Mouse (Mus musculus) liver, adult 2 months (tissue): Measurements from ENCODE around the gene Olfr106-ps. TPM values are rescaled to one million over a fixed set of nuclear protein-coding genes. Genes with fewer than 3 reads are reported as not detected.

Source experiments
- DNase-seq: peaks from one replicate; pipeline ENCODE4 v3.0.0-alpha.2; 2011; ENCODE audit warnings: low read depth, low spot score; ENCODE audit errors: extremely low read depth
- H3K27ac ChIP-seq: fragments of 200-500 bp; replicated peaks from 2 replicates; pipeline ENCODE4 v1.5.1; 2012; ENCODE audit warnings: low read depth, mild to moderate bottlenecking, control low read depth, inconsistent platforms, low read length; ENCODE audit not compliant: insufficient read depth
- H3K27me3 ChIP-seq: fragments of 200-500 bp; 2 replicates; pipeline ENCODE4 v1.6.1; 2012; ENCODE audit warnings: mild to moderate bottlenecking, moderate library complexity, low read length, inconsistent platforms; ENCODE audit not compliant: control insufficient read depth, insufficient read depth
- H3K36me3 ChIP-seq: fragments of 200-500 bp; 2 replicates; pipeline ENCODE4 v1.6.1; 2012; ENCODE audit warnings: low read length, inconsistent platforms; ENCODE audit not compliant: control insufficient read depth, insufficient read depth
- H3K4me1 ChIP-seq: fragments of 200-500 bp; 2 replicates; pipeline ENCODE4 v1.6.1; 2011; ENCODE audit warnings: low read length; ENCODE audit not compliant: control insufficient read depth, insufficient read depth
- H3K4me3 ChIP-seq: fragments of 200-500 bp; 2 replicates; pipeline ENCODE4 v1.5.1; 2011; ENCODE audit warnings: low read depth, mild to moderate bottlenecking, control low read depth, low read length, moderate library complexity; ENCODE audit not compliant: insufficient read depth
- H3K79me2 ChIP-seq: fragments of 200-500 bp; 2 replicates; pipeline ENCODE4 v1.6.1; 2012; ENCODE audit warnings: inconsistent platforms, mild to moderate bottlenecking, low read length, moderate library complexity; ENCODE audit not compliant: control insufficient read depth, insufficient read depth
- H3K9ac ChIP-seq: fragments of 200-500 bp; 2 replicates; pipeline ENCODE4 v1.6.1; 2012; ENCODE audit warnings: low read depth, mild to moderate bottlenecking, control low read depth, inconsistent platforms, low read length
- CTCF ChIP-seq: fragments of 200-500 bp; IDR thresholded peaks from 2 replicates; pipeline ENCODE4 v1.5.1; 2011; ENCODE audit warnings: low read depth, low read length, control low read depth
- POLR2A ChIP-seq: fragments of 200-500 bp; IDR thresholded peaks from 2 replicates; pipeline ENCODE4 v1.6.1; 2011; ENCODE audit warnings: low read length, control low read depth; ENCODE audit not compliant: insufficient read depth; ENCODE audit errors: extremely low read depth
- WGBS: fragments of 180-500 bp; shearing (Covaris S2); methylation state at CpG from one replicate; pipeline ENCODE4 v1.1.7; 2018; 5-methylcytosine and 5-hydroxymethylcytosine counted together
- polyA plus RNA-seq: library from polyadenylated mRNA; depleted of rRNA; stranded (reverse); fragments of >200 nt; gene quantifications from 2 replicates; pipeline ENCODE4 v1.2.3, GENCODE M21; 2012; rRNA removed
- total RNA-seq: library from RNA; depleted of rRNA; stranded (reverse); fragments of >200 nt; gene quantifications from 2 replicates; pipeline ENCODE4 v1.2.3, GENCODE M21; 2014; rRNA removed

Gene Olfr106-ps
- total RNA-seq (not detected in 2 replicates), polyA plus RNA-seq (not detected in 2 replicates)

GRCm38 (mm10) chr17:37390093-37390492 lies at the start of gene Olfr106-ps:
Gene Olfr106-ps (plus strand): TSS chr17:37390393.
- 59% methylated on average over 1 of the region's 1 CpGs for WGBS
- no peak for TF ChIP-seq CTCF
- TF ChIP-seq POLR2A, result no peak
- no peaks in the 10 kb centered on the region for H3K36me3 ChIP-seq
- H3K4me3 ChIP-seq, result no peak within 1 kb of the TSS
- no peaks in the 10 kb centered on the region for H3K79me2 ChIP-seq
- no peaks in the 10 kb centered on the region for H3K27me3 ChIP-seq
- H3K27ac ChIP-seq, result no peak within 1 kb of the TSS
- DNase-seq, result no peak
- no peaks in the 10 kb centered on the region for H3K4me1 ChIP-seq
- no peak within 1 kb of the TSS for H3K9ac ChIP-seq

GRCm38 (mm10) chr17:37359282-37359681 lies 30.9 kb upstream of the Olfr106-ps start, which contains the start of gene Olfr104-ps:
Gene Olfr104-ps (plus strand): TSS chr17:37359582.
- no peak for DNase-seq
- Histone ChIP-seq H3K79me2 (no peaks in the 10 kb centered on the region), H3K36me3 (no peaks in the 10 kb centered on the region), H3K9ac (no peak within 1 kb of the TSS), H3K27me3 (no peaks in the 10 kb centered on the region), H3K27ac (no peak within 1 kb of the TSS), H3K4me3 (no peak within 1 kb of the TSS), H3K4me1 (no peaks in the 10 kb centered on the region)
- no peak for TF ChIP-seq CTCF
- no peak for TF ChIP-seq POLR2A

GRCm38 (mm10) chr17:37378733-37379132 lies 11.5 kb upstream of the Olfr106-ps start, which contains the start of gene Olfr105-ps:
Gene Olfr105-ps (plus strand): TSS chr17:37379033.
- H3K4me1 ChIP-seq, result no peaks in the 10 kb centered on the region
- H3K36me3 ChIP-seq, result no peaks in the 10 kb centered on the region
- H3K27me3 ChIP-seq, result no peaks in the 10 kb centered on the region
- H3K9ac ChIP-seq, result no peak within 1 kb of the TSS
- H3K4me3 ChIP-seq, result no peak within 1 kb of the TSS
- DNase-seq, result no peak
- no peaks in the 10 kb centered on the region for H3K79me2 ChIP-seq
- TF ChIP-seq CTCF (no peak), POLR2A (no peak)
- no peak within 1 kb of the TSS for H3K27ac ChIP-seq

- Histone ChIP-seq H3K4me3 (no peak within 1 kb of the TSS), H3K9ac (no peak within 1 kb of the TSS), H3K27ac (no peak within 1 kb of the TSS), H3K4me1 (no peaks in the 10 kb centered on the region), H3K79me2 (no peaks in the 10 kb centered on the region), H3K27me3 (no peaks in the 10 kb centered on the region), H3K36me3 (no peaks in the 10 kb centered on the region)
- WGBS, result 64% methylated on average over 3 of the region's 3 CpGs
- DNase-seq, result no peak
- TF ChIP-seq POLR2A (no peak), CTCF (no peak)
Observed at GRCm38 (mm10) chr17:37398926-37399325, 8.7 kb downstream of the Olfr106-ps start, which contains the start of gene Olfr107. Gene Olfr107 (plus strand): TSS chr17:37399226.

GRCm38 (mm10) chr17:37413380-37413779 lies 23.2 kb downstream of the Olfr106-ps start:
- no peaks in the 10 kb centered on the region for H3K36me3 ChIP-seq
- H3K4me3 ChIP-seq, result no peak overlapping the region
- DNase-seq, result peak; percentile 7
- H3K9ac ChIP-seq, result no peak overlapping the region
- no peaks in the 10 kb centered on the region for H3K79me2 ChIP-seq
- no peaks in the 10 kb centered on the region for H3K4me1 ChIP-seq
- H3K27ac ChIP-seq, result no peak overlapping the region
- TF ChIP-seq POLR2A, result no peak
- no peak for TF ChIP-seq CTCF
- H3K27me3 ChIP-seq, result no peaks in the 10 kb centered on the region

GRCm38 (mm10) chr17:37445180-37445579 lies 55.0 kb downstream of the Olfr106-ps start, which contains the start of gene Olfr108:
Gene Olfr108 (plus strand): TSS chr17:37445480.
- Histone ChIP-seq H3K27ac (no peak within 1 kb of the TSS), H3K79me2 (no peaks in the 10 kb centered on the region), H3K36me3 (no peaks in the 10 kb centered on the region), H3K4me3 (no peak within 1 kb of the TSS), H3K4me1 (no peaks in the 10 kb centered on the region), H3K9ac (no peak within 1 kb of the TSS), H3K27me3 (no peaks in the 10 kb centered on the region)
- DNase-seq, result no peak
- TF ChIP-seq POLR2A (no peak), CTCF (no peak)
- 79% methylated on average over 1 of the region's 1 CpGs for WGBS

Other genes starting within 250 kb of the Olfr106-ps start
- not detected in 2 replicates for gene Olfr93, start 228.9 kb upstream of the Olfr106-ps start, total RNA-seq
- gene Olfr93, start 228.9 kb upstream of the Olfr106-ps start, polyA plus RNA-seq, result not detected in 2 replicates
- gene Ubd, start 196.5 kb upstream of the Olfr106-ps start, total RNA-seq, result 0.46 and 0.47 TPM in 2 replicates
- gene Ubd, start 196.5 kb upstream of the Olfr106-ps start, polyA plus RNA-seq, result 0.22 TPM in 1 of 2 replicates, not detected in the other
- not detected in 2 replicates for gene Olfr94, start 189.4 kb upstream of the Olfr106-ps start, total RNA-seq
- not detected in 2 replicates for gene Olfr94, start 189.4 kb upstream of the Olfr106-ps start, polyA plus RNA-seq
- gene Olfr95, start 177.3 kb upstream of the Olfr106-ps start, total RNA-seq, result not detected in 2 replicates
- not detected in 2 replicates for gene Olfr95, start 177.3 kb upstream of the Olfr106-ps start, polyA plus RNA-seq
- not detected in 2 replicates for gene Olfr96, start 170.2 kb upstream of the Olfr106-ps start, total RNA-seq
- not detected in 2 replicates for gene Olfr96, start 170.2 kb upstream of the Olfr106-ps start, polyA plus RNA-seq
- gene Olfr97, start 153.1 kb upstream of the Olfr106-ps start, total RNA-seq, result not detected in 2 replicates
- gene Olfr97, start 153.1 kb upstream of the Olfr106-ps start, polyA plus RNA-seq, result not detected in 2 replicates
- gene Olfr98, start 126.6 kb upstream of the Olfr106-ps start, total RNA-seq, result not detected in 2 replicates
- not detected in 2 replicates for gene Olfr98, start 126.6 kb upstream of the Olfr106-ps start, polyA plus RNA-seq
- gene H2-M3, start 120.2 kb upstream of the Olfr106-ps start, total RNA-seq, result 4.4 and 4.5 TPM in 2 replicates
- 1.7 and 3.3 TPM in 2 replicates for gene H2-M3, start 120.2 kb upstream of the Olfr106-ps start, polyA plus RNA-seq
- not detected in 2 replicates for gene Olfr99, start 106.9 kb upstream of the Olfr106-ps start, total RNA-seq
- gene Olfr99, start 106.9 kb upstream of the Olfr106-ps start, polyA plus RNA-seq, result not detected in 2 replicates
- gene Olfr101, start 86.1 kb upstream of the Olfr106-ps start, total RNA-seq, result not detected in 2 replicates
- not detected in 2 replicates for gene Olfr101, start 86.1 kb upstream of the Olfr106-ps start, polyA plus RNA-seq
- not detected in 2 replicates for gene Olfr102, start 73.3 kb upstream of the Olfr106-ps start, total RNA-seq
- gene Olfr102, start 73.3 kb upstream of the Olfr106-ps start, polyA plus RNA-seq, result not detected in 2 replicates
- not detected in 2 replicates for gene Olfr103, start 50.7 kb upstream of the Olfr106-ps start, total RNA-seq
- not detected in 2 replicates for gene Olfr103, start 50.7 kb upstream of the Olfr106-ps start, polyA plus RNA-seq
- gene Olfr104-ps, start 30.8 kb upstream of the Olfr106-ps start, total RNA-seq, result not detected in 2 replicates
- not detected in 2 replicates for gene Olfr104-ps, start 30.8 kb upstream of the Olfr106-ps start, polyA plus RNA-seq
- not detected in 2 replicates for gene Olfr105-ps, start 11.4 kb upstream of the Olfr106-ps start, total RNA-seq
- gene Olfr105-ps, start 11.4 kb upstream of the Olfr106-ps start, polyA plus RNA-seq, result not detected in 2 replicates
- not detected in 2 replicates for gene Olfr107, start 8.8 kb downstream of the Olfr106-ps start, total RNA-seq
- not detected in 2 replicates for gene Olfr107, start 8.8 kb downstream of the Olfr106-ps start, polyA plus RNA-seq
- gene Olfr108, start 55.1 kb downstream of the Olfr106-ps start, total RNA-seq, result not detected in 2 replicates
- gene Olfr108, start 55.1 kb downstream of the Olfr106-ps start, polyA plus RNA-seq, result not detected in 2 replicates
- gene Olfr109, start 68.5 kb downstream of the Olfr106-ps start, total RNA-seq, result not detected in 2 replicates
- gene Olfr109, start 68.5 kb downstream of the Olfr106-ps start, polyA plus RNA-seq, result not detected in 2 replicates
- gene H2-M2, start 93.2 kb downstream of the Olfr106-ps start, total RNA-seq, result 0.18 and 0.54 TPM in 2 replicates
- not detected in 2 replicates for gene H2-M2, start 93.2 kb downstream of the Olfr106-ps start, polyA plus RNA-seq
- gene Olfr110, start 102.1 kb downstream of the Olfr106-ps start, total RNA-seq, result not detected in 2 replicates
- gene Olfr110, start 102.1 kb downstream of the Olfr106-ps start, polyA plus RNA-seq, result not detected in 2 replicates
- gene Olfr111, start 117.6 kb downstream of the Olfr106-ps start, total RNA-seq, result not detected in 2 replicates
- gene Olfr111, start 117.6 kb downstream of the Olfr106-ps start, polyA plus RNA-seq, result not detected in 2 replicates
- not detected in 2 replicates for gene Olfr112, start 179.1 kb downstream of the Olfr106-ps start, total RNA-seq
- gene Olfr112, start 179.1 kb downstream of the Olfr106-ps start, polyA plus RNA-seq, result not detected in 2 replicates
- not detected in 2 replicates for gene Olfr113, start 187.3 kb downstream of the Olfr106-ps start, total RNA-seq
- gene Olfr113, start 187.3 kb downstream of the Olfr106-ps start, polyA plus RNA-seq, result not detected in 2 replicates
- gene Olfr114, start 202.3 kb downstream of the Olfr106-ps start, total RNA-seq, result not detected in 2 replicates
- not detected in 2 replicates for gene Olfr114, start 202.3 kb downstream of the Olfr106-ps start, polyA plus RNA-seq
- not detected in 2 replicates for gene Olfr115, start 236.7 kb downstream of the Olfr106-ps start, total RNA-seq
- not detected in 2 replicates for gene Olfr115, start 236.7 kb downstream of the Olfr106-ps start, polyA plus RNA-seq
- gene Olfr116, start 236.8 kb downstream of the Olfr106-ps start, total RNA-seq, result not detected in 2 replicates
- gene Olfr116, start 236.8 kb downstream of the Olfr106-ps start, polyA plus RNA-seq, result not detected in 2 replicates